Mouse (Mus musculus) kidney, adult 2 months (tissue): Measurements from ENCODE around the gene Cbr2.

ENCODE experiments used
- CTCF ChIP-seq: fragments of 200-500 bp; conservative IDR thresholded peaks from 2 replicates; pipeline ENCODE4 v1.5.1; 2011; ENCODE audit warnings: low read depth, mild to moderate bottlenecking, control low read depth, low read length, moderate library complexity, mixed read lengths; ENCODE audit not compliant: insufficient read depth, insufficient read length
- POLR2A ChIP-seq: fragments of 200-500 bp; IDR thresholded peaks from one replicate; pipeline ENCODE4 v1.6.1; 2011; ENCODE audit warnings: low read depth, low read length, control low read depth

DNA sequence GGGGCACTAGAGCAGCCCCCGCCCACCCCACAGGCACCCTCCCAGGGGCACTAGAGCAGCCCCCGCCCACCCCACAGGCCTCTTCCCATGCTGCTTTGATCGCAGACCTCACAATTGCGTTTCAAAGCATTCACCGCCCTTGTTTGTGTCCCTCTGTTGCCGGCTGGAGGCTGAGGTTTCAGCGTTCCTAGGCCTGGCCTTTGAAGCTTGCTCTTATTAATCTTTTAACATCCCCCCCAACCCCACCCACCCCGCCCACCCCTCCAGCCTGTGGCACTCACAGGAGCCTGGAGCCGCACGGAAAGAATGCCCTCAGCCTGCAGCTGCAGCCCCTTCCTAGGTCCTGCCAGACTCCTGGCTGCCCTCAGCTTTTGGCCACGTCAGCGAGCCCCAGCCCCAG is 24.7 kb downstream of the Cbr2 start:
- TF ChIP-seq CTCF (no peak), POLR2A (no peak)
